Mouse (Mus musculus) heart, embryonic 14.5 days (tissue): Measurements from ENCODE around the gene Dnase1l2. TPM values are rescaled to one million over a fixed set of nuclear protein-coding genes. Genes with fewer than 3 reads are reported as not detected.
A peak's percentile ranks its signal among the peaks of the same experiment; 100 is the strongest.

Experiments used
- ATAC-seq: fragments of 200-750 bp; cut with Nextera tagmentation; 2 replicates; pipeline ENCODE4 v1.8.0; 2017; ENCODE audit warnings: low read depth, moderate TSS enrichment; ENCODE audit not compliant: insufficient number of reproducible peaks, insufficient read depth, low FRiP score
- H3K27ac ChIP-seq, 2 experiments: fragments of 200-500 bp in 1 of 2; fragments of 300-500 bp in 1 of 2; sonication (generic) in 1 of 2; replicated peaks in 1 of 2; 2 replicates each; pipeline ENCODE4 v1.5.1; 2012 to 2014; ENCODE audit warnings: low read depth in 2 of 2, low read length in 2 of 2, control low read depth in 1 of 2, mild to moderate bottlenecking in 1 of 2, mixed read lengths in 1 of 2; ENCODE audit not compliant: control insufficient read depth in 1 of 2, insufficient read depth in 1 of 2
- H3K27me3 ChIP-seq: fragments of 300-500 bp; sonication (generic); 2 replicates; pipeline ENCODE4 v1.6.1; 2014; ENCODE audit warnings: mild to moderate bottlenecking, low read length, control low read depth; ENCODE audit not compliant: control insufficient read depth, insufficient read depth
- H3K36me3 ChIP-seq: fragments of 300-500 bp; sonication (generic); 2 replicates; pipeline ENCODE4 v1.6.1; 2014; ENCODE audit warnings: mild to moderate bottlenecking, control low read depth, low read length, mixed read lengths; ENCODE audit not compliant: control insufficient read depth, insufficient read depth
- H3K4me1 ChIP-seq, 2 experiments: fragments of 200-500 bp in 1 of 2; fragments of 300-500 bp in 1 of 2; sonication (generic) in 1 of 2; 2 replicates each; pipeline ENCODE4 v1.6.1; 2012 to 2014; ENCODE audit warnings: low read length in 2 of 2, control low read depth in 1 of 2, mixed read lengths in 1 of 2; ENCODE audit not compliant: control insufficient read depth in 2 of 2, insufficient read depth in 2 of 2
- H3K4me2 ChIP-seq: fragments of 300-500 bp; sonication (generic); 2 replicates; pipeline ENCODE4 v1.6.1; 2014; ENCODE audit warnings: mild to moderate bottlenecking, low read length
- H3K4me3 ChIP-seq, 2 experiments: fragments of 200-500 bp in 1 of 2; fragments of 300-500 bp in 1 of 2; sonication (generic) in 1 of 2; 2 replicates each; pipeline ENCODE4 v1.5.1; 2012 to 2014; ENCODE audit warnings: low read length in 2 of 2, mild to moderate bottlenecking in 2 of 2, control low read depth in 1 of 2, low read depth in 1 of 2, moderate library complexity in 1 of 2; ENCODE audit not compliant: control insufficient read depth in 1 of 2, insufficient read depth in 1 of 2
- H3K9ac ChIP-seq: fragments of 300-500 bp; sonication (generic); 2 replicates; pipeline ENCODE4 v1.6.1; 2014; ENCODE audit warnings: mild to moderate bottlenecking, low read length
- H3K9me3 ChIP-seq: fragments of 300-500 bp; sonication (generic); 2 replicates; pipeline ENCODE4 v1.6.1; 2016; ENCODE audit warnings: low read length, control low read depth; ENCODE audit not compliant: control insufficient read depth
- WGBS: fragments of 180-500 bp; shearing (Covaris S2); extraction: QIAGEN DNeasy Blood & Tissue Kit; methylation state at CpG from one replicate; pipeline ENCODE4 v1.1.7; 2014; 5-methylcytosine and 5-hydroxymethylcytosine counted together
- polyA plus RNA-seq: library from polyadenylated mRNA; unstranded; fragments of >200 nt; fragmentation: Nextera tagmentation; extraction: Ambion mirVana; gene quantifications from 2 replicates; pipeline ENCODE4 v1.2.1, GENCODE M21; 2014

The Dnase1l2 gene
- polyA plus RNA-seq, 1 experiment from 2014 or later = 1.5 TPM

DNA sequence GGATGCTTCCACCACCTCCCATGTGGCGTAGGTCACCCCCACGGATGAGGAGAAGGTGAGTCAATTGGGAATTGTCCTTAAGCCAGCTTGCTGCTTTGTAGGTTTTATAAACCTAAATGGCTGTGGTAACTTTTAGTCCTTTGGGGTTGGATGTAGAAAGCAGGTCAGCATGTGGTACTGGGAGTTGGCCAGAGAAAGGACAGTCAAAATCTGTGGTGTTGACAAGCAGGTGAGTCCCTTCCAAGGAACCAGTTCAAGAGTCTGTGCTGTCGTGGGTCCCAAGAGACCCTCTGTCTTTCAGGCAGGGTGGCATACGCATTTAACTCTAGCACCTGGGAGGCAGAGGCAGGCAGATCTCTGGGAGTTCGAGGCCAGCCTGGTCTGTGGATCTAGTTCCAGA lies 18.4 kb downstream of the Dnase1l2 start:
- no peak overlapping the region for H3K4me3 ChIP-seq
- no peak overlapping the region for H3K9ac ChIP-seq
- H3K4me1 ChIP-seq = peaks cover 12 to 13% of the 10 kb centered on the region in 2 experiments
- no peak overlapping the region for H3K27ac ChIP-seq
- H3K9me3 ChIP-seq = no peaks in the 10 kb centered on the region
- peaks cover 63% of the 10 kb centered on the region for H3K36me3 ChIP-seq
- H3K27me3 ChIP-seq = no peaks in the 10 kb centered on the region
- 91% methylated on average over 5 of the region's 5 CpGs for WGBS
- no peak overlapping the region for H3K4me2 ChIP-seq
- ATAC-seq = no peak

DNA sequence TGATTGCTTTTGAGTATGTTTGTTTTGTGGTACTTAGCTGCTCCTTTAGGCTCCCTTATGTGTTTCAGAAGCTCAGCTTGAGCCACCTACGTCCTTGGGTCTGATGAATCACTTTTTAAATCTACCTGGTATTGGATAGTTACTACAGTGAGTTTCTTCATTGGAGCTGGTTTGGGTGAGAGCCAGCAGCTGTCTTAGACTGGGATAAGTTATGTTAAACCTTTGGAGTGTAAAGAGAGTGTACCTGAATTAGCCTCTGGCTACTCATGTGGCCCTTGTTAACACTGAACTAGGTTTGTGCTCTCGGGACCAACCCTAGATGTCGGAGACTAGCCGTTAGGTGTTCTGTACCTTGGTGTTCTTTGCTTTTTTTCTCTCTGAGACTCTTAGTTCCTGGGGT lies 19.8 kb downstream of the Dnase1l2 start:
- no peak overlapping the region for H3K9ac ChIP-seq
- H3K27me3 ChIP-seq = no peaks in the 10 kb centered on the region
- peaks cover 3 to 4% of the 10 kb centered on the region in 2 experiments; a peak in 2 of 4 replicates for H3K4me1 ChIP-seq
- no peak for ATAC-seq
- H3K4me3 ChIP-seq = no peak overlapping the region
- no peaks in the 10 kb centered on the region for H3K9me3 ChIP-seq
- no peak overlapping the region for H3K4me2 ChIP-seq
- 90% methylated on average over 4 of the region's 4 CpGs for WGBS
- H3K27ac ChIP-seq = no peak overlapping the region
- H3K36me3 ChIP-seq = peaks cover 77% of the 10 kb centered on the region

DNA sequence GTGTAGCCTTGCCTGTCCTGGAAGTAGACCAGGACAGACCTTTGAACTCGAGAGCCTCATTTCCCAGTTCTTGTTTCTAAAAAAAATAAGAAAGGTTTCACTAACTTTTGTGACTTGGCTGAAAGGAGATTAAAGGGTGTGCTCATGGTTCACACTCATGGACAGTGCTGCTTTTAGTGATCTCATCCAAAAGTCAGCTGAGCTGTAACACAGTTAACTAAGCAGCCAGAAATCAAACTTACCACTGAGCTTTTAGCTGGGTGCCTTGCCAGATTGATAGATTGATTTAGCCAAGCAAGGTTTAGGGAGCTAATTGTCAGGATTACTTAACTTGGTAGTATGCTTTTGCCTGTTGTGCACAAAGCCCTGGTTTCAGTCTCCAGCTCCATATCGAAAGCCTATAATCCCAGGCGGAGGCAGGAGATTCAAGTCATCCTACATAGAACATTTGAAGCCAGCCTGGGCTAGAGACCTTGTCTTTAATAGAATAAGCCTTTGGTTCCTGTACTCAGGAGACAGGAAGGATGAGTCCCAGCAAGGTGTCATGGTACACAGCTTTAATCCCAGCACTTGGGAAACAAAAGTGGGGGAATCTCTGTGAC lies 26.8 kb downstream of the Dnase1l2 start:
- Histone ChIP-seq H3K9ac (peak overlapping the region; percentile 89), H3K9me3 (no peaks in the 10 kb centered on the region), H3K27me3 (no peaks in the 10 kb centered on the region), H3K4me3 (peak overlapping the region in 1 of 2 experiments; percentile 80; a peak in 3 of 4 replicates), H3K36me3 (peaks cover 56% of the 10 kb centered on the region), H3K4me2 (peak overlapping the region; percentile 75), H3K27ac (no peak overlapping the region), H3K4me1 (peaks cover 4 to 35% of the 10 kb centered on the region in 2 experiments)
- ATAC-seq = no peak
- 88% methylated on average over 3 of the region's 3 CpGs for WGBS

DNA sequence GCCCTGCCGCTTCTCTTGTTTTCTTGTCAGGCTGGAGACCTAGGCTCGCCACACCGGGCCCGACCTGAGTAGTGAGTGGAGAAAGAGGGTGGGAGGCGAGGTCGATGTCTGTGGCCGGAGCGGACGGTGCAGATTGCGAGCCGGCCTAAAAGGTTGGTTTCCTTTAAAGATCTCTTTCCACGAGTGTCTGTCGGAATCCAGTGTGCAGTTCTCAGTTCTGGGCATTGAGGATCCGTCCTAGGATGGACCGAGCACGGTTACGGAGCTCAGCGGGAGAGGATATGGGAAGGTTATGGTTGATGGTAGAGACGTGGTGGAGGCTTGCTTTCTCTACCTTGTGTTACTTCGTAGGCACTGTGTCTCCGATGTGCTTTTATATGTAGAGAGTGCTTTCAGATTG lies 27.9 kb downstream of the Dnase1l2 start:
- Histone ChIP-seq H3K4me1 (peaks cover 4 to 35% of the 10 kb centered on the region in 2 experiments), H3K9me3 (no peaks in the 10 kb centered on the region), H3K27me3 (no peaks in the 10 kb centered on the region), H3K36me3 (peaks cover 55% of the 10 kb centered on the region), H3K27ac (peak overlapping the region; percentile 89 to 92), H3K4me2 (peak overlapping the region; percentile 75), H3K9ac (peak overlapping the region; percentile 89), H3K4me3 (peak overlapping the region; percentile 55 to 80)
- ATAC-seq = no peak
- WGBS = under 1% methylated on average over 21 of the region's 21 CpGs

DNA sequence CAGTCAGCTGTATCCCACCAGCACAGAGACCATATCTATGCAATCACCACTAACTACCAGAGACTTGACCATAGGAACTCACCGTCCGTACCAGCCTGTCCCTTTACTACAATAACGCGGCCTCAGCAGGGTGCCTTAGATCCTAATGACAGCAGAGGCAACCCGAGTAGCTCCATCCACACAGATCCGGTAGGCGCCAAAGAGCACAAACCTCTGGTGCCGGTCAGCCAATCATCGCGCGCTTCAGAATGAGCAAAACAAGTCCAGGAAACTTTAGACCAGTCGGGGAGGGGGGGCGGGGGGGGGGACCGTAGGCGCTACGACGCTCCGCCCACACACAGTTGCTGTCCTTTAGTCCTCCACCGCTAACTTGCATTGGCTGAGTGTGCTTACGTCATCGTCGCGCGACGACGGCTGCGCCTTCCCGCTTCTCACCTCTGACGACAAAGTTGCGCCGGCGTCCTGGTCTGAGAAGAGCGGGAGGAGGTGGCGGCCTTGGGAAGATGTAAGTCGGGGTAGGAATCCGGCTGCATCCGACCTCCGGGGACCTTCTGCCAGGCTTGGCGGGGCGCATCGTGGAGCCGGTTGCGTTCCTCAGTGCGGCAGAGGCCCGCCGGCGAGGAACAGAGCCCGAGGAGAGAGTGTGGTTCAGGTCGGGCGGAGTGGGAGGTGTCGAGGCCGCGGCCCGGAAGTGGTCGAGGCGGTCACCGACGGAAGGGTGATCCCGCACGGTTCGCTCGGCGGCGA lies 28.5 kb downstream of the Dnase1l2 start, which contains the start of gene Rnps1:
TSS of gene Rnps1 (plus strand) at position 336 of the 747 bp plus-strand sequence.
- under 1% methylated on average over 58 of the region's 64 CpGs for WGBS
- Histone ChIP-seq H3K4me2 (peak within 1 kb of the TSS; percentile 75), H3K27ac (peak within 1 kb of the TSS; percentile 92 to 93), H3K36me3 (peaks cover 55% of the 10 kb centered on the region), H3K4me3 (peak within 1 kb of the TSS; percentile 58 to 80), H3K4me1 (peaks cover 4 to 35% of the 10 kb centered on the region in 2 experiments), H3K9me3 (no peaks in the 10 kb centered on the region), H3K27me3 (no peaks in the 10 kb centered on the region), H3K9ac (peak within 1 kb of the TSS; percentile 89)
- peak; percentile 92 for ATAC-seq

DNA sequence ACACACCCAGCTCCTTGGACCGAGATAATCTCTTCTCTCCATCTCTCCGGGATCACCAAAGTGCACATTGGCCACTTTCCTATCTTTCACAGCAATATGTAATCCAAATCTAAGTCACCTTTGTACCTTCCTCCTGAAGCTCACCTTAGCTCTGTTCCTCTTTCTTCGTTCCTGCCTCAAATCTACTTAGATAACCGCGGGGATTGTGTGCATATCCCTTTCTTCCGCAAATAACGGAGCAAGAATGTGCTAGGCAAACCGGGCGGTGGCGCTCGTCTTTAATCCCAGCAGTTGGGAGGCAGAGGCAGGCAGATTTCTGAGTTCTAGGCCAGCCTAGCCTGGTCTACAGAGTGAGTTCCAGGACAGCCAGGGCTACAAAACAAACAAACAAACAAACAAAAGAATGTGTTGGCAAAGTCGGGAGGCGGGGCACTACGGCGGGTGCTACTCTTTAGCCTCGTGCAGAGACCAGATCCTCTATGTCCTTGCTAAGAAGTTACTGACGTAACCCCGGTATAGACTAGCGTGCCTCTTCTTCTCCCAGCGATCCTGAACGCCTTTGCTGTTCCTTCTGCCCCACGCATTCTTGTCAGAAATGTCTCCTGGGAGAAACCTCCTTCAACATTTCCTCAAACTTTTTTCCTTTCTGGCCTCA lies 29.2 kb downstream of the Dnase1l2 start:
- peak overlapping the region; percentile 75 for H3K4me2 ChIP-seq
- H3K27ac ChIP-seq = peak overlapping the region; percentile 92 to 93
- 26% methylated on average over 22 of the region's 22 CpGs for WGBS
- no peaks in the 10 kb centered on the region for H3K27me3 ChIP-seq
- ATAC-seq = no peak
- H3K4me1 ChIP-seq = peaks cover 4 to 35% of the 10 kb centered on the region in 2 experiments
- H3K9me3 ChIP-seq = no peaks in the 10 kb centered on the region
- H3K9ac ChIP-seq = peak overlapping the region; percentile 84
- peak overlapping the region; percentile 58 to 80 for H3K4me3 ChIP-seq
- H3K36me3 ChIP-seq = peaks cover 55% of the 10 kb centered on the region

DNA sequence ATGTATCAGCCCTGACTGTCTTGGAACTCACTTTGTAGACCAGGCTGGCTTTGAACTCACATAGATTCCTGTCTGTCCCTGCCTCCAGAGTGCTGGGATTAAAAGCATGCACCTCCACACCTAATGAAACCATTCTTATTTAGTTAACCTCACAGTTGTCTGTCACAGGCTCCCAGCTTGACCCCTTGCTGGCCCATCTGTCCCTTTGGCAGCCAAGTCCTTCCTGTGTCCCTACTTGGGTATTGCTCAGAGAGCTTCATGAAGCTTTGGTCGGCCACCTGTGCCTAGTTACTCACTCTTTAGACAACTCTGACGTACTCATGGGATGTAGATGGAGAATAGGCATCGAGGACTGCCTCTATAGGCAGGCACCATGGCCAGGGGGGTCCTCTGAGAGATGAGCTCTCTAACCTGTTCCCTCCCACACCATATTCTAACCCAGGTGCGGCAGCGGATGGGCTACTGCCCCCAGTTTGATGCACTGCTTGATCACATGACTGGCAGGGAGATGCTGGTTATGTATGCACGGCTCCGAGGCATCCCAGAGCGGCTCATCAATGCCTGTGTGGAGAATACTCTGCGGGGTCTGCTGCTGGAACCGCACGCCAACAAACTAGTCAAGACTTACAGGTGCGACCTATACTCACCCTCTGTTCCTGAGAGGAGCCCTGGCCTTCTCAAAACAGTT lies 35.6 kb downstream of the Dnase1l2 start:
- ATAC-seq = no peak
- Histone ChIP-seq H3K9me3 (no peaks in the 10 kb centered on the region), H3K36me3 (peaks cover 76% of the 10 kb centered on the region), H3K27ac (no peak overlapping the region), H3K9ac (no peak overlapping the region), H3K27me3 (no peaks in the 10 kb centered on the region), H3K4me2 (no peak overlapping the region), H3K4me1 (no peaks in the 10 kb centered on the region), H3K4me3 (no peak overlapping the region)
- WGBS = 85% methylated on average over 12 of the region's 12 CpGs
